9 mouse cellular contexts compared by ENCODE assay signal in genomic region chr9:67693716-67694115, GRCm38 (mm10).
DNase-seq lines count a peak whose midpoint lies in the region; ATAC-seq and TF ChIP-seq lines count a peak whose summit lies in the region.
"Had no signal": no experiment of that assay in that cellular context is flagged by ENCODE, and none has a peak within 500 bp of the region (broad histone marks: within the 10 kb centered on the region; RNA-seq: fewer than 3 reads in every experiment).

No protein-coding gene starts in this region.

- TF ChIP-seq CTCF in left cerebral cortex, adult 2 months (IDR thresholded peaks at IDR 0.05): no peak

- 0 out of 2 replicates have a peak overlapping the region, but pooled peaks have one; percentile 20 for H3K4me2 ChIP-seq in stomach, embryonic 14.5 days (replicated peaks; ENCODE audit: low read depth, low read length)
- H3K4me2 ChIP-seq: stomach, embryonic 15.5 days had no signal

- H3K9me3 ChIP-seq in stomach, embryonic 14.5 days (ENCODE audit: control insufficient read depth, low read depth, low read length): peaks cover 3% of the 10 kb centered on the region; the same call in 1 of the 2 replicates
- H3K9me3 ChIP-seq: stomach, embryonic 15.5 days had no signal

- no peaks in the 10 kb centered on the region for H3K27me3 ChIP-seq in stomach, embryonic 14.5 days (ENCODE audit: control insufficient read depth, insufficient read depth, low read length)
- H3K27me3 ChIP-seq: stomach, embryonic 15.5 days had no signal

- no peaks in the 10 kb centered on the region for H3K36me3 ChIP-seq in stomach, embryonic 14.5 days (ENCODE audit: control insufficient read depth, insufficient read depth, low read length)
- H3K36me3 ChIP-seq: stomach, embryonic 15.5 days had no signal

- 0 out of 2 replicates have a peak, but pooled peaks have one; percentile 28 for ATAC-seq in stomach, embryonic 14.5 days (ENCODE audit: insufficient number of reproducible peaks, insufficient read depth, low FRiP score, low read depth)
- no peak for ATAC-seq in inflammation-experienced regulatory T-cells, adult 6 months

- no peak overlapping the region for H3K9ac ChIP-seq in stomach, embryonic 14.5 days (replicated peaks; ENCODE audit: low read depth, low read length)
- H3K9ac ChIP-seq: stomach, embryonic 15.5 days had no signal

- H3K4me3 ChIP-seq in left cerebral cortex, adult 2 months: no peak overlapping the region
- H3K4me3 ChIP-seq in stomach, embryonic 14.5 days (ENCODE audit: low read depth, low read length): no peak overlapping the region
- H3K4me3 ChIP-seq: stomach, embryonic 15.5 days had no signal

- 13% methylated on average over 7 of the region's 7 CpGs for WGBS in stomach, embryonic 14.5 days

- H3K27ac ChIP-seq in left cerebral cortex, adult 2 months: no peak overlapping the region
- H3K27ac ChIP-seq in stomach, embryonic 14.5 days (ENCODE audit: low read length): no peak overlapping the region
- H3K27ac ChIP-seq: stomach, embryonic 15.5 days had no signal

- peak; percentile 25 to 40 for DNase-seq in heart, postnatal 10 days
- no peak for DNase-seq in heart, postnatal 25 days (ENCODE audit: low spot score)
- peak; percentile 9 for DNase-seq in thymus, postnatal 14 days
- DNase-seq in thymus, postnatal 25 days: no peak
- DNase-seq in left cerebral cortex, adult 2 months (ENCODE audit: extremely low spot score in 1 of 2, low spot score in 2 of 2): peak; percentile 20 to 54
- DNase-seq in thymus, postnatal 0 days (ENCODE audit: low spot score): no peak

- no peaks in the 10 kb centered on the region for H3K4me1 ChIP-seq in stomach, embryonic 14.5 days (ENCODE audit: control insufficient read depth, insufficient read depth, low read length)
- H3K4me1 ChIP-seq: stomach, embryonic 15.5 days had no signal

- intact Hi-C loops in heart, postnatal 10 days (cut with DNase I): no loop called here
- intact Hi-C loops in heart, postnatal 25 days (cut with DNase I): no loop called here
- intact Hi-C loops in left cerebral cortex, adult 2 months (cut with DNase I): no loop called here

Comparison
In these comparisons a context has a peak if more than half of its experiments do, and no peak if none do; other contexts are left out.
1. DNase-seq: peak in heart, postnatal 10 days (2 of 2), thymus, postnatal 14 days (single experiment) and left cerebral cortex, adult 2 months (2 of 2); none in heart, postnatal 25 days (single experiment), thymus, postnatal 25 days (single experiment) and thymus, postnatal 0 days (single experiment).